Mouse (Mus musculus): Measurements from ENCODE around the gene Zfand3. TPM values are rescaled to one million over a fixed set of nuclear protein-coding genes. Genes with fewer than 3 reads are reported as not detected.

The Zfand3 gene
- polyA plus RNA-seq, 1 experiment from 2014 or later, result 78.9 TPM

GRCm38 (mm10) chr17:30147897-30148296, 143.4 kb downstream of the Zfand3 start:
- Histone ChIP-seq H3K27ac (no peak overlapping the region), H3K4me1 (replicated peaks) (peaks cover 72% of the 10 kb centered on the region), H3K9ac (no peak overlapping the region), H3K9me3 (no peaks in the 10 kb centered on the region), H3K36me3 (no peaks in the 10 kb centered on the region), H3K4me2 (no peak overlapping the region), H3K4me3 (no peak overlapping the region), H3K27me3 (no peaks in the 10 kb centered on the region)
- WGBS, result 70% methylated on average over 1 of the region's 1 CpGs
- no peak for ATAC-seq (ENCODE audit: low FRiP score)

- Histone ChIP-seq H3K4me1 (replicated peaks) (peaks cover 74% of the 10 kb centered on the region), H3K27ac (peak overlapping the region; percentile 52), H3K27me3 (no peaks in the 10 kb centered on the region), H3K36me3 (no peaks in the 10 kb centered on the region), H3K9me3 (no peaks in the 10 kb centered on the region), H3K4me3 (no peak overlapping the region), H3K9ac (no peak overlapping the region), H3K4me2 (no peak overlapping the region)
- 63% methylated on average over 6 of the region's 6 CpGs for WGBS
- no peak for ATAC-seq (ENCODE audit: low FRiP score)
These were observed 143.8 kb downstream of the Zfand3 start for GRCm38 (mm10) chr17:30148320-30148719.

- Histone ChIP-seq H3K9ac (no peak overlapping the region), H3K27me3 (no peaks in the 10 kb centered on the region), H3K4me3 (no peak overlapping the region), H3K4me2 (no peak overlapping the region), H3K27ac (peak overlapping the region; percentile 70), H3K9me3 (no peaks in the 10 kb centered on the region), H3K36me3 (no peaks in the 10 kb centered on the region), H3K4me1 (replicated peaks) (peaks cover 79% of the 10 kb centered on the region)
- ATAC-seq (ENCODE audit: low FRiP score), result no peak
- 35% methylated on average over 6 of the region's 6 CpGs for WGBS
These were observed 145.4 kb downstream of the Zfand3 start for GRCm38 (mm10) chr17:30149911-30150310.

DNA sequence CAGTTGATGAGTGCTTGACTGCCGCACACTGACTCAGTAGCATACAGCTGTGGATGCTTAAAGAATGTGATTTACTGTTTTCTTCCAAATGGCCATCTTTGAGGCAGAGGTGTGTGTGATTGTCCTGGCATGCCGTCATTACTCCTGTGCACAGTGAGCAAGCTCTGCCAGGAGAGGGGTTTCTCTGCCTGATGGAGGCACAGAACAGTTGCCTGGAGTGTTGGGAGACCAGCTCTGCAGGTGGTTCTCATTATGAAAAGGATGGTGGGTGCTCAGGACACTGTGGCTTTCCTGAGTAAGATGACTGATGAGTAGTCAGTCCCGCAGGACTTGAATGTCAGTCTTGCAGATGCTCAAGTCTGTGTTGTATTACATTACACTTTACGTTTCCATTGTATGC, 149.6 kb downstream of the Zfand3 start:
- no peak for ATAC-seq (ENCODE audit: low FRiP score)
- H3K9ac ChIP-seq, result no peak overlapping the region
- no peak overlapping the region for H3K4me2 ChIP-seq
- H3K9me3 ChIP-seq, result no peaks in the 10 kb centered on the region
- H3K36me3 ChIP-seq, result no peaks in the 10 kb centered on the region
- 64% methylated on average over 4 of the region's 4 CpGs for WGBS
- no peaks in the 10 kb centered on the region for H3K27me3 ChIP-seq
- H3K4me1 ChIP-seq (replicated peaks), result peaks cover 76% of the 10 kb centered on the region
- 0 out of 2 replicates have a peak overlapping the region, but pooled peaks have one; percentile 48 for H3K27ac ChIP-seq
- no peak overlapping the region for H3K4me3 ChIP-seq

GRCm38 (mm10) chr17:30154861-30155260, 150.3 kb downstream of the Zfand3 start:
- no peaks in the 10 kb centered on the region for H3K27me3 ChIP-seq
- H3K4me1 ChIP-seq (replicated peaks), result peaks cover 76% of the 10 kb centered on the region
- H3K36me3 ChIP-seq, result no peaks in the 10 kb centered on the region
- no peak overlapping the region for H3K4me3 ChIP-seq
- no peak overlapping the region for H3K9ac ChIP-seq
- peak overlapping the region; percentile 59; the same call in 1 of the 2 replicates for H3K27ac ChIP-seq
- H3K9me3 ChIP-seq, result no peaks in the 10 kb centered on the region
- no peak overlapping the region for H3K4me2 ChIP-seq
- WGBS, result 61% methylated on average over 1 of the region's 1 CpGs
- no peak for ATAC-seq (ENCODE audit: low FRiP score)

- no peak overlapping the region for H3K4me3 ChIP-seq
- H3K27me3 ChIP-seq, result no peaks in the 10 kb centered on the region
- whole genome bisulfite sequencing, result 61% methylated on average over 7 of the region's 7 CpGs
- H3K27ac ChIP-seq, result peak overlapping the region; percentile 59
- no peaks in the 10 kb centered on the region for H3K36me3 ChIP-seq
- no peak overlapping the region for H3K4me2 ChIP-seq
- H3K4me1 ChIP-seq (replicated peaks), result peaks cover 74% of the 10 kb centered on the region
- no peak for ATAC-seq (ENCODE audit: low FRiP score)
- H3K9ac ChIP-seq, result no peak overlapping the region
- H3K9me3 ChIP-seq, result no peaks in the 10 kb centered on the region
These were observed 150.9 kb downstream of the Zfand3 start for GRCm38 (mm10) chr17:30155411-30155925.

DNA sequence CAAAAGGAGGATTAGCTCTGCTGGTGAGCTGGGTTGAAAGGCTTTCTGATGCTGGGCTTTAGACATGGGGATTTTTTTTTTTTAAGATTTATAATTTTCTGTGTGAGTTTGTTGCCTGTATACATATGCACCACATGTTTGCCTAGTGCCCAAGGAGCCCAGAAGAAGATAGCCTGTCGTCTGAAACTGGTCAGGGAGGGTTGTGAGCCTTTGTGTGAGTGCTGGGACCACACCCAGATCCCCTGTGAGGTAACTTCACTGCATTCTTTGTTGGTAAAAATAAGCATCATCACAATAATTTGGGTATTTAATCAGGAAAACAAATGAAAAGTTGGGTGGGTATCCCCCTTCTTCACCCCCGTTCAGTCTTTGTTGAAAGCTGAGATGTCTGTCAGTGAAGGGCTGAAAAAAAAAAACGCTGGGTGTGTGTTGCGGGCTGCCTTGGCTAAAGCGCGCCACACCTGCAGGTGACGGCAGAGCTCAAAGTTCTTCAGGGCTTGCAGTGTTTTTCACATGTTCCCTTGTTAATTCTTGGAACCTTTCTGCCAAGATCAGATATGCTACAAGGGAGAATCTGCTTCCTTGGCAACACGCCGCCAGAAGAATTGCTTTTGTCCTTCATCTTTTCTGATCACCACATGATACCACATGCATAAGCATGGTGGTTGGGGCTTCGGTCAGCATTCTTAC, 154.0 kb downstream of the Zfand3 start:
- no peak overlapping the region for H3K9ac ChIP-seq
- H3K36me3 ChIP-seq, result no peaks in the 10 kb centered on the region
- no peaks in the 10 kb centered on the region for H3K27me3 ChIP-seq
- H3K9me3 ChIP-seq, result no peaks in the 10 kb centered on the region
- peak overlapping the region; percentile 7; the same call in 1 of the 2 replicates for H3K4me2 ChIP-seq
- H3K4me3 ChIP-seq, result no peak overlapping the region
- ATAC-seq (ENCODE audit: low FRiP score), result no peak
- 49% methylated on average over 10 of the region's 10 CpGs for WGBS
- peaks cover 69% of the 10 kb centered on the region for H3K4me1 ChIP-seq (replicated peaks)
- peak overlapping the region; percentile 44; the same call in 1 of the 2 replicates for H3K27ac ChIP-seq

- Histone ChIP-seq H3K36me3 (no peaks in the 10 kb centered on the region), H3K4me2 (no peak overlapping the region), H3K27ac (0 out of 2 replicates have a peak overlapping the region, but pooled peaks have one; percentile 40), H3K27me3 (no peaks in the 10 kb centered on the region), H3K4me1 (replicated peaks) (peaks cover 63% of the 10 kb centered on the region), H3K9me3 (no peaks in the 10 kb centered on the region), H3K9ac (no peak overlapping the region), H3K4me3 (no peak overlapping the region)
- no peak for ATAC-seq (ENCODE audit: low FRiP score)
- WGBS, result 46% methylated on average over 5 of the region's 5 CpGs
These were observed 154.8 kb downstream of the Zfand3 start for GRCm38 (mm10) chr17:30159341-30159740.

GRCm38 (mm10) chr17:30160823-30161432, 156.4 kb downstream of the Zfand3 start:
- Histone ChIP-seq H3K27ac (peak overlapping the region; percentile 75), H3K9me3 (no peaks in the 10 kb centered on the region), H3K4me2 (no peak overlapping the region), H3K9ac (no peak overlapping the region), H3K4me3 (no peak overlapping the region), H3K36me3 (no peaks in the 10 kb centered on the region), H3K27me3 (no peaks in the 10 kb centered on the region), H3K4me1 (replicated peaks) (peaks cover 63% of the 10 kb centered on the region)
- peak; percentile 64; the same call in 1 of the 2 replicates for ATAC-seq (ENCODE audit: low FRiP score)
- 51% methylated on average over 14 of the region's 14 CpGs for WGBS

DNA sequence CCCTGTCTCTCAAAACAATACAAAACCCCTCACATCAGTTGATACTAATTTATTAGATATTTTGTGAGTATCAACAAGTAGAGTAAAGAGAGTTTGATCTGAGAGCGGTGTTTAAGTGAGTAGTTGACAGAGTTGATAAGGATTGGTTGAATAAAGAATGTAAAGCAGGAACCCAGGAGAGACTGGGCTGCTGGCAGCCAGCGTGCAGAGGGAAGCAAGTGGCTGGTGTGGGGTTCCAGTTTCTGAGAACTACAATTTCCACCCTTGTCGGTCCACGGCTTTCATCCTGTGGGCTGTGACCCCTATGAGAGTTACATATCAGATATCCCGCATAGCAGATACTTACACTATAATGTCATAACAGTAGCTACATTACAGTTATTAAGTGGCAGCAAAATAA, 158.4 kb downstream of the Zfand3 start:
- H3K9me3 ChIP-seq, result no peaks in the 10 kb centered on the region
- no peak overlapping the region for H3K9ac ChIP-seq
- WGBS, result 92% methylated on average over 5 of the region's 5 CpGs
- no peaks in the 10 kb centered on the region for H3K36me3 ChIP-seq
- H3K4me2 ChIP-seq, result no peak overlapping the region
- peaks cover 48% of the 10 kb centered on the region for H3K4me1 ChIP-seq (replicated peaks)
- no peak overlapping the region for H3K4me3 ChIP-seq
- no peak for ATAC-seq (ENCODE audit: low FRiP score)
- H3K27ac ChIP-seq, result no peak overlapping the region
- H3K27me3 ChIP-seq, result no peaks in the 10 kb centered on the region

DNA sequence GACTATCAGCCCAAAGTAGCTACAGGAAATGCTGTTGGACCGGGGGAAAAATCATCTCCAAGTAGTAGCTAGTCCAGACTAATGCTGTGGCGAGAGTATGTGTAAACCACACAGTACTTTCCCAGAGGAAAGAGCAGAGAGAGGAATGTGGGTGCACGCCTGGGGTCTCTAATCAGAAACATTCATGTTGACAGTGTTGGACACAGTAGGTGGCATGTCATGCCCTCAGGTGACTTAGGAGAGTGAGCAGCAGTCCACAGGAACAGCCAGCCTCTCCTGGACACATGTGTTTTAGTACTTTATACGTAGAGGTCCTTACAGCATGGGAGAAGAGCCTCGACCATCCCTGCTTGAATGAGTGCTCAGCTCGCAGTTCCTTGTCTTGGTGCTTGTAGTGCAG, 159.3 kb downstream of the Zfand3 start:
- no peak overlapping the region for H3K4me2 ChIP-seq
- WGBS, result 79% methylated on average over 6 of the region's 6 CpGs
- no peaks in the 10 kb centered on the region for H3K9me3 ChIP-seq
- H3K4me1 ChIP-seq (replicated peaks), result peaks cover 39% of the 10 kb centered on the region
- no peaks in the 10 kb centered on the region for H3K27me3 ChIP-seq
- no peak for ATAC-seq (ENCODE audit: low FRiP score)
- peak overlapping the region; percentile 49 for H3K27ac ChIP-seq
- H3K4me3 ChIP-seq, result no peak overlapping the region
- H3K9ac ChIP-seq, result no peak overlapping the region
- H3K36me3 ChIP-seq, result no peaks in the 10 kb centered on the region

DNA sequence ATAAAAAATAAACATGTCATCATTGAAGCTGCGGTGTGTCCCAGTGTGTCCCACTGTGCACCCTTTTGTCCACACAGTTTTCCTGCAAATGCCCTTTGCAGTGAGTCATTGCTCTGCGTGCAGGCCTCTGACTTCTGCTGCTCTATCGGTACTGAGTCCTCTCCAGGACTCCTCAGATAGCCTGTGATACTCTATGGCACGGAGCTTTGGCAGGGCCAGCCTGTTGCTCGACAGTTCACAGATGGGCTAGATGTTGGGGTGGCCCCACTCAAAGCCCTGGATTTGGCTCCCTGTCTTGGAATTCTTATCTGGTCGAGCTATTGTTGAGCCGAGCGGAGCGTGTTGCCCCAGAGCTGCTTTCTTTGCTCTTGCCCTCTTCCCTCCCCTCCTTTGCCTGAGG, 160.3 kb downstream of the Zfand3 start:
- Histone ChIP-seq H3K27me3 (no peaks in the 10 kb centered on the region), H3K9ac (no peak overlapping the region), H3K9me3 (no peaks in the 10 kb centered on the region), H3K4me3 (no peak overlapping the region), H3K27ac (peak overlapping the region; percentile 40; the same call in 1 of the 2 replicates), H3K4me1 (replicated peaks) (peaks cover 29% of the 10 kb centered on the region), H3K4me2 (no peak overlapping the region), H3K36me3 (no peaks in the 10 kb centered on the region)
- WGBS, result 56% methylated on average over 9 of the region's 9 CpGs
- no peak for ATAC-seq (ENCODE audit: low FRiP score)
